In the genomic region with DNA sequence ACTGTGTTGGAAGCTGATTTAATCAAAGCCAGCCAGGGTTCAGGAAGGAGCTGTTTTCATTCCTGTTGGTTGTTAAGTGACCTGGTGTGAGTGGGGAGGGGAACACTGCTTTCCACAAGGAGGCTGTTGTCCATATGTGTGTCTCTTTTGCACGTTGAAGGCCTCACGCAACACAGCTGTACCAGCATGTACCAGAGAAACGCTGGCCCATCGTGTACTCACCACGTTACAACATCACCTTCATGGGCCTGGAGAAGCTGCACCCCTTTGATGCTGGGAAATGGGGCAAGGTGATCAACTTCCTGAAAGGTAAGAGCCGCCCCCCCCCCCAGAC, we compare ENCODE assay signal across 8 mouse cellular contexts. TPM values are rescaled to one million over a fixed set of nuclear protein-coding genes. Genes with fewer than 3 reads are reported as not detected.
DNase-seq lines count a peak whose midpoint lies in the region; ATAC-seq and TF ChIP-seq lines count a peak whose summit lies in the region.

No protein-coding gene starts in this region.

- H3K9me3 ChIP-seq in forebrain, embryonic 13.5 days (replicated peaks) = no peaks in the 10 kb centered on the region
- H3K9me3 ChIP-seq in liver, embryonic 13.5 days (replicated peaks) = no peaks in the 10 kb centered on the region

- 52% methylated on average over 6 of the region's 6 CpGs for WGBS in forebrain, embryonic 13.5 days
- 45% methylated on average over 6 of the region's 6 CpGs for WGBS in liver, embryonic 13.5 days (ENCODE audit: insufficient replicate concordance)

- ATAC-seq in forebrain, embryonic 13.5 days = no peak
- ATAC-seq in liver, embryonic 13.5 days (ENCODE audit: low read depth) = no peak

- peak overlapping the region; percentile 74 for H3K27ac ChIP-seq in forebrain, embryonic 13.5 days
- H3K27ac ChIP-seq in liver, embryonic 13.5 days = peak overlapping the region; percentile 99

- H3K4me3 ChIP-seq in C2C12 (ENCODE audit: insufficient read depth, poor library complexity, severe bottlenecking) = peak overlapping the region; percentile 14
- peak overlapping the region; percentile 70 for H3K4me3 ChIP-seq in forebrain, embryonic 13.5 days
- H3K4me3 ChIP-seq in liver, embryonic 13.5 days (replicated peaks) = peak overlapping the region; percentile 82

- peaks cover 6% of the 10 kb centered on the region for H3K27me3 ChIP-seq in C2C12 (ENCODE audit: control insufficient read depth, insufficient read depth, insufficient read length)
- no peaks in the 10 kb centered on the region for H3K27me3 ChIP-seq in forebrain, embryonic 13.5 days
- H3K27me3 ChIP-seq in liver, embryonic 13.5 days = peaks cover 10% of the 10 kb centered on the region; the same call in 1 of the 2 replicates

- peak; percentile 91 for DNase-seq in heart, adult 11 months
- DNase-seq in heart, postnatal 4 days = no peak
- DNase-seq in liver, embryonic 13.5 days = no peak
- DNase-seq in ovary, postnatal 10 days (ENCODE audit: low spot score) = no peak
- no peak for DNase-seq in gastrocnemius, adult 8-10 months (ENCODE audit: low spot score in 2 of 2)
- DNase-seq in left cerebral cortex, adult 11 months (ENCODE audit: low spot score) = no peak

- H3ac ChIP-seq in C2C12 (ENCODE audit: control insufficient read depth, insufficient read length, low read depth) = no peak overlapping the region

- TF ChIP-seq CTCF in C2C12 (IDR thresholded peaks at IDR 0.05; ENCODE audit: control insufficient read depth, insufficient read depth, insufficient read length) = no peak

- H3K9ac ChIP-seq in forebrain, embryonic 13.5 days = peak overlapping the region; percentile 74
- peak overlapping the region; percentile 93 for H3K9ac ChIP-seq in liver, embryonic 13.5 days

- no peaks in the 10 kb centered on the region for H3K79me3 ChIP-seq in C2C12 (ENCODE audit: low read depth)

- peaks cover 93% of the 10 kb centered on the region for H3K4me1 ChIP-seq in forebrain, embryonic 13.5 days
- peaks cover 94% of the 10 kb centered on the region for H3K4me1 ChIP-seq in liver, embryonic 13.5 days (replicated peaks)

- peak overlapping the region; percentile 79 for H3K4me2 ChIP-seq in forebrain, embryonic 13.5 days
- peak overlapping the region; percentile 96 for H3K4me2 ChIP-seq in liver, embryonic 13.5 days

- no peaks in the 10 kb centered on the region for H3K36me3 ChIP-seq in C2C12 (ENCODE audit: control insufficient read depth, insufficient read depth)
- H3K36me3 ChIP-seq in forebrain, embryonic 13.5 days (ENCODE audit: poor library complexity, severe bottlenecking) = no peaks in the 10 kb centered on the region
- H3K36me3 ChIP-seq in liver, embryonic 13.5 days = peaks cover 7% of the 10 kb centered on the region; the same call in 1 of the 2 replicates

- no peaks in the 10 kb centered on the region for H3K79me2 ChIP-seq in C2C12 (ENCODE audit: control insufficient read depth, insufficient read depth)

TF ChIP-seq in C2C12, 6 proteins besides CTCF, POLR2A, EP300 and RAD21:
- TF ChIP-seq FOSL1 (IDR thresholded peaks at IDR 0.05; ENCODE audit: insufficient read depth, low read length, poor library complexity, severe bottlenecking) (no peak), MYOD1 (IDR thresholded peaks at IDR 0.05; ENCODE audit: control insufficient read depth, insufficient read length, low read depth) (no peak), MYOG (IDR thresholded peaks at IDR 0.05; ENCODE audit: control insufficient read depth, extremely low read depth, insufficient read length) (no peak), USF1 (IDR thresholded peaks at IDR 0.05; ENCODE audit: low read depth) (no peak), MAX (IDR thresholded peaks at IDR 0.05) (no peak), CEBPB (IDR thresholded peaks at IDR 0.05; ENCODE audit: low read depth) (no peak)

RNA-seq across cellular contexts. Expression of gene Hdac11, which starts 0.7 kb away (rescaled TPM):
- total RNA-seq in heart, postnatal 4 days (2021) = 10 to 100 TPM; 11.4 to 12.5 TPM
- 1.1 TPM for polyA plus RNA-seq in C2C12 (2012; fragmentation: generic; extraction: Trizol)
- polyA plus RNA-seq in forebrain, embryonic 13.5 days (2015; fragmentation: Nextera tagmentation; extraction: Ambion mirVana) = 15.3 and 21.0 TPM in 2 replicates
- 5.6 and 6.0 TPM in 2 replicates for polyA plus RNA-seq in liver, embryonic 13.5 days (2015; fragmentation: Nextera tagmentation; extraction: Ambion mirVana)
- 1 to 10 TPM; 7.0 to 9.6 (median 8.6) TPM for total RNA-seq in gastrocnemius, adult 8-10 months (2022)

RNA-seq across cellular contexts. Expression of gene Nup210, which starts 40.6 kb away (rescaled TPM):
- 10 to 100 TPM; 13.1 to 15.4 TPM for total RNA-seq in heart, postnatal 4 days (2021)
- polyA plus RNA-seq in C2C12 (2012; fragmentation: generic; extraction: Trizol) = not detected
- polyA plus RNA-seq in forebrain, embryonic 13.5 days (2015; fragmentation: Nextera tagmentation; extraction: Ambion mirVana) = 17.1 and 23.7 TPM in 2 replicates
- polyA plus RNA-seq in liver, embryonic 13.5 days (2015; fragmentation: Nextera tagmentation; extraction: Ambion mirVana) = 28.5 and 34.3 TPM in 2 replicates
- total RNA-seq in gastrocnemius, adult 8-10 months (2022) = 10 to 100 TPM; 20.1 to 27.6 (median 21.6) TPM

RNA-seq across cellular contexts. Expression of gene Fbln2, which starts 55.1 kb away (rescaled TPM):
- total RNA-seq in heart, postnatal 4 days (2021) = 100 to 1,000 TPM; 172 to 182 TPM
- 91.6 TPM for polyA plus RNA-seq in C2C12 (2012; fragmentation: generic; extraction: Trizol)
- polyA plus RNA-seq in forebrain, embryonic 13.5 days (2015; fragmentation: Nextera tagmentation; extraction: Ambion mirVana) = 8.5 and 12.2 TPM in 2 replicates
- 8.7 and 8.8 TPM in 2 replicates for polyA plus RNA-seq in liver, embryonic 13.5 days (2015; fragmentation: Nextera tagmentation; extraction: Ambion mirVana)
- 10 to 100 TPM; 27.5 to 46.3 (median 36.2) TPM for total RNA-seq in gastrocnemius, adult 8-10 months (2022)

Comparison
In these comparisons a context has a peak if more than half of its experiments do, and no peak if none do; other contexts are left out.
1. H3K4me3 ChIP-seq: peak in every context shown above with its lines; median percentile 82 in liver, embryonic 13.5 days; 70 in forebrain, embryonic 13.5 days; 14 in C2C12.
2. RNA of gene Nup210, which starts 40.6 kb away (polyA plus RNA-seq): 28.5 to 34.3 TPM in liver, embryonic 13.5 days and 17.1 to 23.7 TPM in forebrain, embryonic 13.5 days; not detected in C2C12 (single experiment); every median in the first group is over 10 times any median in the second.